19 mouse cellular contexts compared by ENCODE assay signal in genomic region chr13:62955997-62956396, GRCm38 (mm10).
"Had no signal": no experiment of that assay in that cellular context is flagged by ENCODE, and none has a peak within 500 bp of the region (broad histone marks: within the 10 kb centered on the region; RNA-seq: fewer than 3 reads in every experiment).

No protein-coding gene starts in this region.

- H3K27ac ChIP-seq: kidney, postnatal 0 days; limb, embryonic 12.5 days; liver, embryonic 13.5 days; lung, embryonic 15.5 days; macrophage; midbrain, embryonic 12.5 days; neural tube, embryonic 13.5 days; stomach, embryonic 15.5 days had no signal

- ATAC-seq: liver, postnatal 0 days; midbrain, embryonic 16.5 days had no signal

- H3K36me3 ChIP-seq: limb, embryonic 12.5 days; liver, embryonic 13.5 days; lung, embryonic 15.5 days; midbrain, embryonic 12.5 days; neural tube, embryonic 13.5 days; stomach, embryonic 15.5 days had no signal

- H3K4me3 ChIP-seq: limb, embryonic 12.5 days; liver, embryonic 13.5 days; lung, embryonic 15.5 days; midbrain, embryonic 12.5 days; neural tube, embryonic 13.5 days; stomach, embryonic 15.5 days had no signal

- DNase-seq: kidney, postnatal 36 days; layer of hippocampus, adult 9-11 months; layer of hippocampus, postnatal 36 days; liver; liver, embryonic 13.5 days; liver, postnatal 0 days; lung, postnatal 14 days; retina, postnatal 1 day; right cerebral cortex, postnatal 14 days; thymus, adult 2 months; thymus, postnatal 36 days had no signal

- H3K9ac ChIP-seq: limb, embryonic 12.5 days; liver, embryonic 13.5 days; liver, postnatal 0 days; lung, embryonic 15.5 days; midbrain, embryonic 12.5 days; neural tube, embryonic 13.5 days; stomach, embryonic 15.5 days had no signal

- H3K9me3 ChIP-seq: limb, embryonic 12.5 days; liver, embryonic 13.5 days; lung, embryonic 15.5 days; midbrain, embryonic 12.5 days; neural tube, embryonic 13.5 days; stomach, embryonic 15.5 days had no signal

- H3K27me3 ChIP-seq: limb, embryonic 12.5 days; liver, embryonic 13.5 days; lung, embryonic 15.5 days; neural tube, embryonic 13.5 days; stomach, embryonic 15.5 days had no signal

- H3K4me1 ChIP-seq: midbrain, embryonic 12.5 days; neural tube, embryonic 13.5 days had no signal

- H3K4me2 ChIP-seq: limb, embryonic 12.5 days; liver, embryonic 13.5 days; lung, embryonic 15.5 days; midbrain, embryonic 12.5 days; neural tube, embryonic 13.5 days; stomach, embryonic 15.5 days had no signal
